Mouse (Mus musculus) gastrocnemius, postnatal 10 days (tissue): ENCODE measurements around the gene Hoxd4. TPM values are rescaled to one million over a fixed set of nuclear protein-coding genes. Genes with fewer than 3 reads are reported as not detected.
A peak's percentile ranks its signal among the peaks of the same experiment; 100 is the strongest.

ENCODE experiments used
- DNase-seq: peaks from one replicate; pipeline ENCODE4 v3.0.0; 2021; ENCODE audit warnings: mixed read lengths
- total RNA-seq, 2 experiments: library from RNA; stranded (reverse); gene quantifications; 2 replicates each; pipeline ENCODE4 v1.2.3; 2021

Gene Hoxd4
- total RNA-seq, 2 experiments from 2014 or later: 2.1 to 4.8 TPM

DNA sequence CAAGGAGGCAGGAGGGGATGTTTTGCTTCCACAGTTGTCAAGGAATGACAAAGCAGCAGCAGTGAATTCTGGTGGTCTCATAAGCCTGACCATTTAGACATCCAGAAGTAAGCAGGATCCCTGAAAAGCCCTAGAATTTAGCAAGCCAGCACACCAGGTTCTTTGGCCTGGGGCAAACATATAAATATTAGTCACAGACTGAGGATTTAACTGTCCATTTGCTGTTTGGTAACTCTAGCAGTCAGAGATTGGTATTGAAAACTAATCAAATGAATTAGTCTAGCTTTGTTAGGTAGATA is 30.2 kb downstream of the Hoxd4 start:
- DNase-seq: no peak

GRCm38 (mm10) chr2:74745540-74746297 is 34.0 kb downstream of the Hoxd4 start:
- no peak for DNase-seq

DNA sequence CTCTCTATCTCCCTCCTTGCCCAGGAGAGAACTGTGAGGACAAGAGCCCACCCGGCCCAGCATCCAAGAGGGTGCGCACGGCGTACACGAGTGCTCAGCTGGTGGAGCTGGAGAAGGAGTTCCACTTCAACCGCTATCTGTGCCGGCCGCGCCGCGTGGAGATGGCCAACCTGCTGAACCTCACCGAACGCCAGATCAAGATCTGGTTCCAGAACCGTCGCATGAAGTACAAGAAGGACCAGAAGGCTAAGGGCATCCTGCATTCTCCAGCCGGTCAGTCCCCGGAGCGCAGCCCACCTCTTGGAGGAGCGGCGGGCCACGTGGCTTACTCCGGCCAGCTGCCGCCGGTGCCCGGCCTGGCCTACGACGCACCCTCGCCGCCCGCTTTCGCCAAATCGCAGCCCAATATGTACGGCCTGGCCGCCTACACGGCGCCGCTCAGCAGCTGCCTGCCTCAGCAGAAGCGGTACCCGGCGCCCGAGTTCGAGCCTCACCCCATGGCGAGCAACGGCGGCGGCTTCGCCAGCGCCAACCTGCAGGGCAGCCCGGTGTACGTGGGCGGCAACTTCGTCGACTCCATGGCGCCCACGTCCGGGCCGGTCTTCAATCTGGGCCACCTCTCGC is 34.7 kb downstream of the Hoxd4 start:
- no peak for DNase-seq

DNA sequence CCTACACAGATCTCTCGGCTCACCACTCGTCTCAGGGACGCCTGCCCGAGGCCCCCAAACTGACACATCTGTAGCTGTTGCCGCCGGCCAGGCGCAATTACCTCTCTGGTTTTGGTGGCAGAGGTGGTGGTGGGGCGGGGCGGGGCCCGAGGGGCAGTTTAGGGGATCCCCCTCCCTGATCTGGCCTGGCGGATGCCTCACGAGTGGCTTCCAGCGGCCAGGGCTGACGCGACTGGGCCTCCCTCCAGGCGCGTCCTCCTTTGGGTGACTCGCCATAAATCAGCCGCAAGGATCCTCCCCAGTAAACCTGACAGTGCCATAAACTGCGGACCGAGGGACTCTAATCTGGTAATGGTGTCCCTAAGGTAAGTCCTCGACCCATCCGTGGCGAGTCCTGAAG is 35.3 kb downstream of the Hoxd4 start:
- DNase-seq: no peak

DNA sequence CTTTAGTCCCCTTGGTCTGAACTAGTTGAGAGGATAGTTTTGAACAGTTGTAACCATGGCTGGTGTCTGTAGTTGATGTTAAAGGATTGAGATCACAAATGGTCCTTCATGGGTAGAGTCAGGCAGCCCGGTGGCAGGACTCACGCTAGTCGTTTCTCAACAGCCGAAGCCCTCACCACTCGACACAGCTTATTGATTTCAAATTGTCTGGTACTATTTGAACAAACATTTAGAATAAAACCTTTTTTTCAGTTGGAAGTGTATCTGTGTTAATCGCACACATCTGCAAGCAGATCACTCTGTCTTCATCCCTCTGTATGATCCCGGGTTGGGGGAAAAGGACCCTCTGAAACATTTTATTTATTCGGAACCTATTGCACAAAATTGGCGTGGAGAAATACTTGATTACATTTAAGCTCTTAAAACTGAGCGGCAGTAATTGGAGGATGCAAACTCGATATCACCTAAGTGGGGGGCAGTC is 36.0 kb downstream of the Hoxd4 start:
- no peak for DNase-seq

DNA sequence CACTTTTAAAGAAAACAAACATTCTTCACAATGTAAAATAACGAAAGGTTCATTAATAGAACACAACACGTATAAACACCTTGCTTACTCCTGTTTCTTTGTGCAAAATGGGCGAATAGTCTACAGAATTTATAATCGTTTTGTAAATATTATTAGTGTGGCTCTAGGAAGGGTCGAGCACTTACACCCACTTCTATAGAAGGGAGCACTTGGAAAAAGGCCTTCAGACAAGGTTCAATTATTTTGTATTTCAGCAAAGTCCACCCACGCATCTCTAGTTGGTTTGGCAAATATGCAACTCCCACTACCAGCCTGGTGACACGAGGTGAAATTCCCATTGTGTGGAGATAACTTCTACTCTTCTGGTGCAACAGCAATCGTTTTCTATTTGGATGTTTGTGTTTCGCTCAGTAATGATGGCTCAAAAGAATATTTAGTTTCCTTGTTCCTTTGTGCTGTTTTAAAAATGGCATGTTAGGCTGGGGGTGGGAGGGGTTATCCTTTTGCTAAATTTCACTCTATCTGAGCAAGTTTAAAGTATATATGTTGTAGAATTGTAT is 36.8 kb downstream of the Hoxd4 start:
- DNase-seq: no peak

DNA sequence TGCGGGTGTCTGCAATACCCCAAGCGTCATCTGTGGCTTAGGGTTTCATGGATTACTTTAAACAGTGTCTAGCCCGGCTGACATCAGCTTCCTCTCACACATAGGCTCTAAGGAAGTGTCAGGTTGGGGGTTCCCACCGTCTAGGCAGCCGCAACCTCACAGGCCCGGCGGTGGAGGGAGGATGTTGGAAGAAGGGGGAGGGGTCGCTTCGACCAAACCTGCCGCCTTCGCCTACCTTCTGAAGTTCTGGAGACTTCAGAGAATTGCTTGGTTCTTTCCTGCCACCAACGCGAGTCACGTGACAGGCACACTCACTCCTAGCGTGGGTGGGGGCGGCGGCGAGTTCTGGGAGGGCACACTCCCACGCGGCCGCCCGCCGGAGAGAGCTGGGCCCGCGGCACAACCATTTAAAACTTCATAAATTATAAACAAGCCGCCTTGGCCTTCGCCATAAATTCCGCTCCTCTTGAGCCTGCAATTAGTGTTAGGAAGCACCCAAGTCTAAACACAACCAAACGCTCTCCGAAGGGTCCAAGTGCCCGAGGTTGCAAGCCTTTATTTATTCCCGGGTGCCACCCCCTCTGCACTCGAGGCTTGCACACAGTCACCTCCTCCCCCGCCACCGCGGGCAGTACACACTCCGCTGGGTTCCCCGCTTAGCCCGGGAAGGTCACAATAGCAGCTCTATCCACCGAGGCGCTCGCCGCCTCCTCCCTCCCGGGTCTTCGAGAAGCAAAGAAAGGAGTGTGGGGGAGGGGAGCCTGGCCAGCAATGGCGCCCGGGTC is 37.8 kb downstream of the Hoxd4 start:
- no peak for DNase-seq

DNA sequence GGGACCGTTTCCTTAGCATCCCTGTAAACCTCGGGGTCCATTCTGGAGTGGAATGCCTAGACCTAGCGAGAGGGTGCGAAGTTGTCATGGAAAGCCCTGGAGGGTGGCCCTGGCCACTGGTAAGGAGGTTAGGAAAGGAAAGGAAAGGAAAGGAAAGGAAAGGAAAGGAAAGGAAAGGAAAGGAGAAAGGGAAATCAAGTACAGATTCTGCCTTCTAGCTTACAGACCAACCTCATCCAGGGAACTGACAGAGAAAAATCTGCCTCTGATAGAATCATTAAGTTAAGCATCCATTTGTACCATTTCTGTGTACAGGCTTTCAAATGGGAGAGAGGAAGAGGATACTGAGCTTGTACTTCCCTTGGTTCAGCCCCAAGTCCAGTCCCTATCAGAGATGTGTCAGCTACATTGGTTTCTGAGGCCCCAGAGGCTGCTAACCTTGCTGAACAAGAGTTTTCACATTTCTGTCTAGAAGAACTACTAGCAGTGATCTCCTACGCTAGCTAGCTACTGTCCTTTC is 39.1 kb downstream of the Hoxd4 start:
- no peak for DNase-seq

GRCm38 (mm10) chr2:74751861-74752260 is 40.1 kb downstream of the Hoxd4 start:
- no peak for DNase-seq

DNA sequence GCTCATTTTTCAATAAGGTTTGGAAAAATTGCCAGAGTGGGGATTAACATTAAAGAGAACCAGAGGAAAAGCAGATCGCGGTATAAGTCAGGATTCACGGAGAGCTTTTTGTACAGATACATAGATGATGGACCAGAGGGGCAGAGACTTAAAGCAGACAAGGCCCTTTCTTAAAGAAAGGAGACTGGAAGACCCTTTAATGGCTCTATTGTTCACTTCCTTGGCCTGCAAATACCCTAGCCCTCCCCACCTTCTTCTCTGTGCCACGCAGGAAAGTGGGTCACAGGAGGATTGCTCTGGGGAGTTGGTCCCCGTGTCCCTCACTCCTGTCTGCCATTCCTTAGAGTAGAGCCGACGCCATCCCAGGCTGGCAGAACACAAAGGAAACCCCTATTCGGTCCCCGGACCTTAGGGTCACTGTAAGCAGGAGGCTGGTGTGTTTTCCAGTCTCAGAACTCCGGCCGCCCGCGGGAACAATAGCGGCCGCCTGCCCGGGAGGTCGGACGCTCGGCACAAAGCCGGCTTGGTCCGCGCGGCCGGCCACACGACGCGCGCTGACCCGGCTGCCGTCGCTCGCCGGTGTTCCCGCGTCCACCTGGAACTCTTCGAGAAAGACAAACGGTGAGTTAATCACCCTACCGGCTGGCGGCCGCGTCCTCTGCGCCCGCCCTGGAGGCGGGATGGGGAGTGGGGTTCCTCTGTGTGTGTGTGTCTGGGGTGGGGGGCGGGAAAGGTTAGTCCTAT is 40.9 kb downstream of the Hoxd4 start:
- no peak for DNase-seq

- DNase-seq: no peak
Observed at GRCm38 (mm10) chr2:74753175-74753523, 41.4 kb downstream of the Hoxd4 start.

GRCm38 (mm10) chr2:74753711-74754110 is 42.0 kb downstream of the Hoxd4 start:
- no peak for DNase-seq

DNA sequence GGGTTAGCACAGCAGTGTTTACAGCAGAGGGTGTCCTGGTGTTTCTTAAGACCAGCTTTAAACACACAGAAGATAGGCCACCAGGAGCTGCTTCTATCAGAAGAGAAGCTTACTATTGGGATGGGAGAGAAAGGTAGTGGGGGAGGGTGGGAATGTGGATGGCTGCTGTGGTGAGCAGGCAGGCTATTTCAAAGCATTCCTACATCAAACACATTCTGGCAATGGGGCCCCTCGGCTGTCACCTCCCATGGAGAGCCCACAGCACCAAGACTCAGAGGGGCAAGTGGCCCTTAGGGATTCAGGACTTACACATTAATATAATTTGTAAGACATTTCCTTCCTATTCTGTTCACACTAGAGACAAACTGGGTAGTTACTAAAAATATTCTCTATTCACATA is 48.4 kb downstream of the Hoxd4 start:
- DNase-seq: no peak

GRCm38 (mm10) chr2:74761941-74762340 is 50.2 kb downstream of the Hoxd4 start:
- DNase-seq: no peak

GRCm38 (mm10) chr2:74762522-74763244 is 51.0 kb downstream of the Hoxd4 start, which contains the start of gene Hoxd1:
Gene Hoxd1 (plus strand): TSS chr2:74762980.
- peak; percentile 36 for DNase-seq

- DNase-seq: no peak
Observed at GRCm38 (mm10) chr2:74763245-74763735, 51.6 kb downstream of the Hoxd4 start.

- DNase-seq: no peak
Observed at GRCm38 (mm10) chr2:74763976-74764375, 52.2 kb downstream of the Hoxd4 start.

DNA sequence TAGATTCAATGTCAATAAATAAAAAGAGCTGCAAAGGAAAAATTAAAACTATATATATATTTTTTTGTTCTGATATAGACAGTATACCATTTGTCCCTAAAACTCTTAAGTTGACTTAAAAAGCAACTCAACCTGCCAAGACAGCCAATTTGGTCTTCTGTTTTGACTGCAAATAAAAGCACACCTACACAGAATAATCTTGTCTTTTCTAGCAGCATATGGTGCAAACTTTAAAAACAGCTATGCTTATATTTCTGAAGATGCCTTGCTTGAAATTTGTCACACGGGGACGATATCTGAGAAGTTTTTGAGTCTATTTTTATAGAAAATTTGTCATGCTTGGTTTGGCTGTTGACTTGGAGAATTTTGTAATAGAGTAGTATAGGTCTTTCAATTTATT is 62.6 kb downstream of the Hoxd4 start:
- no peak for DNase-seq

DNA sequence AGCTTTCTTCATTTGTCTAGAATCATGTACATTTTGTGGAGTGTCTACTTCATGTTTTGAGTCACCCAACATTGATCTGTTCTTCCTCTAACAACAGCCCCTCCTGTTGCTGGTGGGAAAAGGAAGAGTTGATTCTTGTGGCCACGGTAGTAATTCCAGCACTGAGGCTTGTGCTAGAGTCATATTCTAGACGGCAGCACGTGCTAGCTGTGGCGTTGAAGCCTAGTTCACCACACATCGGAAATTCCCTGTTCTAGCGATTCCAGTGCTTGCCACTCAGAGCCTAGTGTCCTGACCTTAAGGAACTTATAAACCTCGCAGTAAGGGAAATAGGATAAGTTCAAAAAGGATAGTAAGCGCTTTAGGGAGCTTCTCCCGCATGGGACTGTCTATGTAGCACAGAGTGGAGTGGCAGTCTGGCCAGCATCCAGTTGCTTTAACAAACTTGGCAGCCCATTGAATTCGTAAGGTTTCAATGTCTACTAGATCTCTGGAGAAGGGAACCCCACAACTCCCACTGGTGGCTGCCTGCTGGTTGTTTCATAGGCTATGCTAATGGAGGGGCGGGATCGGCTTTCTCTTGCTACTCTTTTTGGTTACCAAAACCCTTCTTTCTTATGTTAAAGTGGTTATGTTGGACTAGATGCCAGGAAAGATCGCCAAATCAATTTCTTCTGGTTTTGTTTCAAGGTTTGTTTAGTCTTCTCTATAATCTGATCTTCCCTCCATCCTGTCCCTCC is 66.0 kb downstream of the Hoxd4 start:
- DNase-seq: no peak
